Mouse (Mus musculus) cortical plate, adult 2 months (tissue): ENCODE measurements around the gene Trp53i11. TPM values are rescaled to one million over a fixed set of nuclear protein-coding genes. Genes with fewer than 3 reads are reported as not detected.

ENCODE experiments used
- H3K27ac ChIP-seq: fragments of 200-500 bp; 2 replicates; pipeline ENCODE4 v1.5.1; 2012; ENCODE audit warnings: low read length, control low read depth, inconsistent platforms; ENCODE audit not compliant: insufficient read depth
- H3K4me1 ChIP-seq: fragments of 200-500 bp; 2 replicates; pipeline ENCODE4 v1.6.1; 2011; ENCODE audit warnings: low read length; ENCODE audit not compliant: control insufficient read depth, insufficient read depth
- H3K4me3 ChIP-seq: fragments of 200-500 bp; 2 replicates; pipeline ENCODE4 v1.5.1; 2011; ENCODE audit warnings: mild to moderate bottlenecking, low read length, control low read depth; ENCODE audit not compliant: insufficient read depth
- CTCF ChIP-seq: fragments of 200-500 bp; IDR thresholded peaks from 2 replicates; pipeline ENCODE4 v1.5.1; 2011; ENCODE audit warnings: mild to moderate bottlenecking, control low read depth, low read length; ENCODE audit not compliant: insufficient read depth; ENCODE audit errors: extremely low read depth
- POLR2A ChIP-seq: fragments of 200-500 bp; IDR thresholded peaks from 2 replicates; pipeline ENCODE4 v1.6.1; 2011; ENCODE audit warnings: mild to moderate bottlenecking, low read length, control low read depth; ENCODE audit not compliant: insufficient read depth; ENCODE audit errors: extremely low read depth
- polyA plus RNA-seq: library from polyadenylated mRNA; depleted of rRNA; stranded (reverse); fragments of >200 nt; gene quantifications from 2 replicates; pipeline ENCODE4 v1.2.3, GENCODE M21; 2012

Gene Trp53i11
- polyA plus RNA-seq, 1 experiment: 62.5 TPM

DNA sequence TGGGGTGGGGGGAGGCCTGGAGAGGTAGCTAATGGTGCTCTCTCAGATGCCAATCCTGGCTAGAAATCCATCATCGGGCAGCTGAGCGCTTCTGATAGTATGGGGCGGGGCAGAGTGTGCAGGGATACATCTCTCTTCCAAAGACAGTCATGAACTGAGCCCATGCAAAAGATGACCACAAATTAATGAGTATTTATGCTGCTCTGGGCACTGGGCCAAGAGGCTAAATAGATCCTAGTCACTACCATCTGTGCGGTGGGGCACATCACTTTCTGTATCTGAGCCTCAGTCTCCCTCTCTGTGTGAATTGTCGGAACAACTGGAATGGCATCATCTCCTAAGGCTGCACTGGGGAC lies 16.5 kb upstream of the Trp53i11 start:
- Histone ChIP-seq H3K4me3 (no peak overlapping the region), H3K4me1 (0 out of 2 replicates have a peak, but pooled peaks cover 3% of the 10 kb centered on the region), H3K27ac (no peak overlapping the region)
- TF ChIP-seq CTCF (no peak), POLR2A (no peak)

DNA sequence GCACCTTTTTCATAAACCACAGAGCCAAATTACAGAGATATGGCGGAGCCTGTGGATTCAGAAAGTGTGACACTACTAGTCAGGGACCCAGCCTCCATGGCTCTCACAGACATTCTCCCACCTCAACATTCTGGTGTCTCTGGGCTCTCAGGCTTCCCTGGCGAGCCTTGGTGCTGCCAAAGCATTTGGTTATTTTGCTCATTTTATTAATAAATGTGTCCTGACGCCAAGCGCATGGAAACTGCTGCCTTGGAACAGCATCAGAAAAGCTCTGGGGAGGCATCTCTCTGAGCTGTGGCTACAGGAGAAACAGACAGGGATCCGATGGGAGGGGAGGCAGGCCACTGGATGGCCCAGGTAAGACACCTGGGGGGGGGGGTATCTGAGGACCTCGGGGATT lies 15.4 kb upstream of the Trp53i11 start:
- H3K4me1 ChIP-seq: peaks cover 1% of the 10 kb centered on the region; the same call in 1 of the 2 replicates
- no peak overlapping the region for H3K4me3 ChIP-seq
- no peak overlapping the region for H3K27ac ChIP-seq
- TF ChIP-seq CTCF (no peak), POLR2A (no peak)

DNA sequence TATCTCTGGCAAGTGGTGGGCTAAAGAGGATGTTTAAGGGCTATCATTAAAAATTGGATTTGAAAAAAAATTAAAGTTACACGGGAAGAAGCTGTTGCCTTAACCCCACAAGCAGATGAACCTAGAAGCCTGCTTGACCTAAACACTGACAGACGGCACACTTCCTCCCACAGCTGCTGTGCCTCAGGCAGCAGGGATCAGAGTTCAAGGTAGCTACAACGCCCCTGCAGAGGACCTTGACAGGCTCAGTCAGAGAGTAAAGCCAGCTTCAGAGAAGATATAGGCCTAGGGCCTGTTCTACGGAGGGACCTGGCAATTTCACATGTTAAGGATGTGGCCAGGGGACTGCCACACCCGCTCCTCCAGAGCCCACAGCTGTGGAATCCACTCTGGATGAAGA lies 14.9 kb upstream of the Trp53i11 start:
- Histone ChIP-seq H3K4me3 (no peak overlapping the region), H3K4me1 (peaks cover 5% of the 10 kb centered on the region; the same call in 1 of the 2 replicates), H3K27ac (no peak overlapping the region)
- TF ChIP-seq CTCF (no peak), POLR2A (no peak)

DNA sequence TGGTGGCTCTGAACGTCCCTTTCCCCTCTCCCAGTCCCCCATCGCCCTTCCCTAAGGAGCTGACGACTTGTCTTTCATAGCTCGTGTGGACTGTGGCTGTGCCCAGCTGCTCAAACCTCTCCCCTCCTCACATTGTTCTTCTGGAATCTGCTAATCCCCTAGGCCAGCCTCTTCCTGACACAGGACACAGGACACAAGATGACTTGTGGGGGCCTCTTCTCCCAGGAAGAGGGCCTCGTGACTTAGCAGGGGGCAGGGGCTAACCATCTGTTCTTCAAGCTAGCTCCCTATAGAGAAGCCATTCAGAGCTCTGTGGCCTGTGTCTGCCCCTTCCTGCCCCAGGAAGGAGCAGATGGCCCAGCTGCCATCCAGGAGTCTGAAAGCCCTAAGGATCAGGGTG lies 13.2 kb upstream of the Trp53i11 start:
- H3K4me3 ChIP-seq: no peak overlapping the region
- peaks cover 7% of the 10 kb centered on the region for H3K4me1 ChIP-seq

DNA sequence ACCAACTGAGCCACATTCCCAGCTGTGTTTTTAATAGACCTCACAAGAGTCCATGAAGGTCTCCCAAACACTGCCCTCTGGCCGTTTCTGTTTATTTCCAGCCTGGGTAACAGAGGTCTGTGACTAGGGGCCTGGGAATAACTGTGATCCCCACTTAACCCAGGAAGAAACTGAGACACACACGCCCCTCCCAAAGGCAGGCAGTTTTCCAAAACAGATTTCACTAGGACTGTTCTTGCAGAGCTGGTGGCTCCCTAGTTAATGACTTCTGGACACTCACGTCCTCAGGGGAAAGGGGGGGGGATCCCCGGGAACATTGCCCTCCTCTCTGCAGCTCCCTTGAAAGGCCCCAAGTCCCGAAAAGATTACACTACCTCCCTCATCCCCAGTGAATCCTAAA lies 12.1 kb upstream of the Trp53i11 start:
- H3K27ac ChIP-seq: no peak overlapping the region
- TF ChIP-seq CTCF (no peak), POLR2A (no peak)
- H3K4me3 ChIP-seq: no peak overlapping the region
- H3K4me1 ChIP-seq: peaks cover 12% of the 10 kb centered on the region

More for the DNA sequence above, 13.2 kb upstream of the Trp53i11 start:
- no peak overlapping the region for H3K27ac ChIP-seq
- TF ChIP-seq POLR2A (no peak), CTCF (no peak)

DNA sequence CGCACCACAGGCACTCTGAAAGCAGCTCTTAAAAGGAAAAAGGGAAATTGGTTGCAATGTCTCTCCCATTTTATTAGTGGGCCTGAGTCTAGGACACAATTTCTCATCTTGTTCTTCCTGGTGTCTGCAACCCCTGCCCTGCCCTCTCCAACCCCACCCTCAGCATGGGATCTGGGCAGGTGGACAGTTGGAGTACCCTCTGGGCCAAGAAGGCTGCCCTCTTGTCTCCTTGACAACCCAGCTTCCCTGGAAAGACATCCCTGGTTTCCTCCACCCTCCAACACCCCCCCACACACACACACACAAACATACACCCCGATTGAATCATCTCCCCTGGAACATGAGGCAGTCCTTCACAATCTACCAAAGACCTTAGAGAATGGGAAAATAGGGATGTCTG lies 11.6 kb upstream of the Trp53i11 start:
- no peak overlapping the region for H3K27ac ChIP-seq
- H3K4me3 ChIP-seq: no peak overlapping the region
- peaks cover 14% of the 10 kb centered on the region for H3K4me1 ChIP-seq
- TF ChIP-seq POLR2A (no peak), CTCF (no peak)

DNA sequence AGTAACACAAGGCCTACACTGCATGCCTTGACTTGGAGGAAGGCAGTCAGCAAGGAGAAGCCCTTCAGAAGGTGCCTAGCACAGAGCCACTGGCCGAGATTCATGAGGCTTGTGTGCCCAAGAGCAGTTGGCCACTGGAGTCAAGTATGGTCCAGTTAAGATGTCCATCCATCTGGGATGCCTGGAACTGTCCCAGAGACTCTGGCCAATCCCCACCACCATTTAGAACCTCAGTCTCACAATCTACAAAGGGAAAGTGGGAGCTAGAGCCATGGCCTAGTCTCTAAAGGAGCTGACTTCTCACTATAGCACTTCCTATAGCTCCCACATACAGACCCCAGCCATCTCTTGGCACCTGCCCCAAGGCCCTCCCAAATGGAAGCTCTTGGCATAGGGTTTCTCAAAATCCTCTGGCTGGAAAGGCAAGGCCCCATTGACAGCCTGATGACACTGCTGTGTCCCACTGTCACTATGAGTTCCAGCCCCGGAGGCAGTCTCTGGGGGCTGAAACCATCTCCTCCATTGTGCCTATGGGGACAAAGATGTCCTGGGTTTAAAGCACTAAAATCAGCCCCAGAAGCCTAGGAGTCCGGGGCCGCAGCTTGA lies 11.1 kb upstream of the Trp53i11 start:
- no peak overlapping the region for H3K27ac ChIP-seq
- no peak overlapping the region for H3K4me3 ChIP-seq
- peaks cover 14% of the 10 kb centered on the region for H3K4me1 ChIP-seq
- TF ChIP-seq CTCF (no peak), POLR2A (no peak)

DNA sequence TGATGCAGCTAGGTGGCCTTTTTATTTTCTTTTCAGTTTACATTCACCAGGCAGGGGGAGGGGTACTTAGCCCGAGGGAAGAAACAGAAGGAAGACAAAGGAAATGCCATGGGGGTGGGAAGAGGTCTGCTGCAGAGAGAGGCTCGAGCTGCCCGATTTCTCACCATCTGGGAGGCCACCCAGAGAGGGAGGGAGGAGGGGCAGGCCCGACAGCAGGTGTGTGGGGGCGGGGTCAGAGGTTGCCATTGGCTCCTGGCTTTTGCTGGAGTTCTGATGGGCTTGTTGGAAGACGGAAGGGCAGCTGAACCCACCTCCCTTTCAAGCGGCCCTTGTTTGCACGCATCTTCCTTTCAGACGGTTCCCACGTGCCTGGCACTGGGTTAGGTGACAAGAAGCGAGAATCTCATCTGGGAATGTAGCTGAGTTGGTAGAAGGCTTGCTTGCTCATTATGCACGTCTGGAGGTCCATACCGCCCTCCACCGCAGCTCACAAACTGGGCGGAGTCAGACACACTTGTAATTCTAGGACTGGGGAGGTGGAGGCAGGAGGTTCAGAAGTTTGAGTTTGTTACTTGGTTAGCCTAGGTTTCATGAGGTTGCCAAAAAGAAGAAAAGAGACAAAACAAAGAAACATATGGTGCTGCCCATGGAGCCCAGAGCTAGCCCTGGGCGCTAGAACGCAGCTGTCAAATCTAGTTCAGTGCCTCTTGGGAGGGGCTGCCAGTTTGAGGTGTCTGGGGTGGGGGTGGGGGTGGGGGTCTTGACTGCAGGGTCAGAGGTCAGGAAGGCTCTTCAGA lies 10.3 kb upstream of the Trp53i11 start:
- no peak overlapping the region for H3K27ac ChIP-seq

DNA sequence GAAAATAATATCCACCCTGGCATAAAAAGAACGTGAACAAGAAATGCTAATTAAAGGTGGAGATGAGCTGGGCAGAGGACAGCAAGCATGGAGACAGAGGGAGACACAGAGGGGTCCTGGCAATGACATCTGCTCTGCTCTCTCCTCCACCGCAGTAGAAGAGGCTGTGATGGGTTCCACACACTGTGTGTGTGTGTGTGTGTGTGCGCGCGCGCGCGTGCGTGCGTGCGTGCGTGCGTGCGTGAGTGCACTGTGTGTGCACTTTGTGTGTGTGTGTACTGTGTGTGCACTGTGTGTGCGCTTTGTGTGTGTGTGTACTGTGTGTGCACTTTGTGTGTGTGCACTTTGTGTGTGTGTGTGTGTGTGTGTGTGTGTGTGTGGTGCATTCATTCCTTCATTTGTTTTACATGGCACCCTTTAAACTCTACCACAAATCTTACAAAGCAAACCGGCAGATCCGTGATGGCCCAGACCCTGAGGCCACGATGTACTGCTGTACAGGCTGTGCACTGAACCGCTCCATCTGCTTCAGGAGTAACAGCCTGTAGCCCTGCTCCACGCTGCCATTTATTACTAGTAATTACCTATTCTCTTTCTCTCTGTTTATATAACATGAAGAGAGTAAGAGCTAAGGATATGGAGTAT lies 9.6 kb upstream of the Trp53i11 start:
- TF ChIP-seq POLR2A (no peak), CTCF (no peak)
- H3K4me1 ChIP-seq: peaks cover 14% of the 10 kb centered on the region
- no peak overlapping the region for H3K27ac ChIP-seq
- no peak overlapping the region for H3K4me3 ChIP-seq

More for the DNA sequence above, 10.3 kb upstream of the Trp53i11 start:
- Histone ChIP-seq H3K4me3 (no peak overlapping the region), H3K4me1 (peaks cover 14% of the 10 kb centered on the region)
- TF ChIP-seq CTCF (no peak), POLR2A (no peak)

DNA sequence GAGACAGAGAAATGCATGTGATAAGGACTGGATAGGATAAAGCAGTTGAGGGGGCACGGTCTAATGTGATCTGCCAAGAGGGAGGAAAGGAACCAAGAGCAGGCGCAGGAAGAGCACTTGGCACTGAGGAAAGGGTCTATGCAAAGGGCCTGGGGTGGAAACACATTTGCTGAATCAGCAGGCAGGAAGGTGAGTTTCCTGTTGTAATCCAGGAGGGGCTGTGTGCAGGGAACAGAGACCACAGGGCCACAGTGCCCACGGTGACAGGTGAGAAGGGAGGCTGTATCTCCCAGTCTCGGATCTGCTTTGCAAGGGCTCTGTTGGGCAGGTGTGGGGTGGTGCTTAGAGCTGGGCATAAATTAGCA lies 9.1 kb upstream of the Trp53i11 start:
- Histone ChIP-seq H3K4me1 (peaks cover 15% of the 10 kb centered on the region), H3K4me3 (no peak overlapping the region), H3K27ac (no peak overlapping the region)
- TF ChIP-seq CTCF: no peak
- TF ChIP-seq POLR2A: no peak
